Mouse (Mus musculus) MEL (cell line): ENCODE data around the gene Atxn3. TPM values are rescaled to one million over a fixed set of nuclear protein-coding genes. Genes with fewer than 3 reads are reported as not detected.

Experiments
- DNase-seq: peaks from one replicate; pipeline ENCODE4 v3.0.0; 2011; ENCODE audit warnings: low read depth, low spot score
- H3K27ac ChIP-seq: 2 replicates; pipeline ENCODE4 v1.5.1; 2012; ENCODE audit warnings: low read depth, mild to moderate bottlenecking, control low read depth, low read length, moderate library complexity; ENCODE audit not compliant: control insufficient read depth
- H3K27me3 ChIP-seq, 2 experiments: fragments of 150-350 bp in 1 of 2; sonication (generic) in 1 of 2; 2 replicates each; pipeline ENCODE4 v1.6.1; 2012; ENCODE audit warnings: low read length in 2 of 2, mild to moderate bottlenecking in 2 of 2, improper control_type of control experiment in 1 of 2, moderate library complexity in 1 of 2; ENCODE audit not compliant: insufficient read depth in 2 of 2, control insufficient read depth in 1 of 2
- H3K36me3 ChIP-seq, 2 experiments: 2 replicates each; pipeline ENCODE4 v1.6.1; 2012 to 2014; ENCODE audit warnings: low read length in 2 of 2, improper control_type of control experiment in 1 of 2, inconsistent platforms in 1 of 2, mild to moderate bottlenecking in 1 of 2; ENCODE audit not compliant: insufficient read depth in 2 of 2, control insufficient read depth in 1 of 2
- H3K4me1 ChIP-seq, 2 experiments: fragments of 150-350 bp in 1 of 2; sonication (generic) in 1 of 2; 2 replicates each; pipeline ENCODE4 v1.6.1; 2012; ENCODE audit warnings: low read length in 2 of 2, improper control_type of control experiment in 1 of 2, mild to moderate bottlenecking in 1 of 2; ENCODE audit not compliant: insufficient read depth in 2 of 2, control insufficient read depth in 1 of 2
- H3K4me3 ChIP-seq, 2 experiments: fragments of 150-350 bp in 1 of 2; sonication (generic) in 1 of 2; 2 replicates each; pipeline ENCODE4 v1.5.1; 2012; ENCODE audit warnings: low read depth in 2 of 2, low read length in 2 of 2, mild to moderate bottlenecking in 2 of 2, moderate library complexity in 2 of 2, control low read depth in 1 of 2, improper control_type of control experiment in 1 of 2; ENCODE audit not compliant: control insufficient read depth in 1 of 2, insufficient read depth in 1 of 2
- H3K79me2 ChIP-seq: 2 replicates; pipeline ENCODE4 v1.6.1; 2012; ENCODE audit warnings: mild to moderate bottlenecking, low read length, moderate library complexity; ENCODE audit not compliant: control insufficient read depth, poor library complexity, insufficient read depth
- H3K9ac ChIP-seq: 2 replicates; pipeline ENCODE4 v1.6.1; 2012; ENCODE audit warnings: low read depth, mild to moderate bottlenecking, control low read depth, low read length, moderate library complexity; ENCODE audit not compliant: control insufficient read depth, poor library complexity, severe bottlenecking
- H3K9me3 ChIP-seq: fragments of 150-350 bp; sonication (generic); replicated peaks from 2 replicates; pipeline ENCODE4 v1.6.1; 2012; ENCODE audit warnings: mild to moderate bottlenecking, low read length, improper control_type of control experiment, moderate library complexity; ENCODE audit not compliant: insufficient read depth
- BHLHE40 ChIP-seq: IDR thresholded peaks from 2 replicates; pipeline ENCODE4 v1.6.1; 2012; ENCODE audit warnings: low read depth, mild to moderate bottlenecking, inconsistent platforms, low read length, improper control_type of control experiment, borderline replicate concordance
- CHD2 ChIP-seq: IDR thresholded peaks from 2 replicates; pipeline ENCODE4 v1.6.1; 2011; ENCODE audit warnings: low read length, improper control_type of control experiment
- CTCF ChIP-seq, 3 experiments: IDR thresholded peaks in 2 of 3; conservative IDR thresholded peaks in 1 of 3; 2 replicates each; pipeline ENCODE4 v1.5.1; 2011 to 2012; ENCODE audit warnings: low read length in 3 of 3, low read depth in 2 of 3, mild to moderate bottlenecking in 2 of 3, improper control_type of control experiment in 1 of 3, inconsistent platforms in 1 of 3, mixed read lengths in 1 of 3, moderate library complexity in 1 of 3; ENCODE audit not compliant: control insufficient read depth in 1 of 3, insufficient read depth in 1 of 3, poor library complexity in 1 of 3, severe bottlenecking in 1 of 3
- E2F4 ChIP-seq: IDR thresholded peaks from 2 replicates; pipeline ENCODE4 v1.6.1; 2011; ENCODE audit warnings: low read depth, low read length, improper control_type of control experiment, borderline replicate concordance
- ELF1 ChIP-seq: IDR thresholded peaks from 2 replicates; pipeline ENCODE4 v1.6.1; 2014; ENCODE audit warnings: low read depth, mild to moderate bottlenecking, inconsistent platforms, low read length, improper control_type of control experiment, moderate library complexity
- EP300 ChIP-seq, 2 experiments: IDR thresholded peaks; 2 replicates each; pipeline ENCODE4 v1.6.1; 2011; ENCODE audit warnings: improper control_type of control experiment in 2 of 2, low read length in 2 of 2, low read depth in 1 of 2, mild to moderate bottlenecking in 1 of 2
- ETS1 ChIP-seq: IDR thresholded peaks from 2 replicates; pipeline ENCODE4 v1.6.1; 2012; ENCODE audit warnings: low read depth, mild to moderate bottlenecking, inconsistent platforms, low read length, improper control_type of control experiment, moderate library complexity
- GABPA ChIP-seq: IDR thresholded peaks from 2 replicates; pipeline ENCODE4 v1.6.1; 2012; ENCODE audit warnings: low read depth, mild to moderate bottlenecking, inconsistent platforms, low read length, improper control_type of control experiment, moderate library complexity
- GATA1 ChIP-seq: IDR thresholded peaks from 2 replicates; pipeline ENCODE4 v1.6.1; 2011; ENCODE audit warnings: low read depth, low read length, improper control_type of control experiment
- HCFC1 ChIP-seq: IDR thresholded peaks from 2 replicates; pipeline ENCODE4 v1.6.1; 2012; ENCODE audit warnings: low read depth, mild to moderate bottlenecking, inconsistent platforms, low read length, improper control_type of control experiment, moderate library complexity
- KAT2A ChIP-seq: conservative IDR thresholded peaks from 2 replicates; pipeline ENCODE4 v1.6.1; 2012; ENCODE audit warnings: low read depth, low read length, improper control_type of control experiment, inconsistent platforms
- MAFK ChIP-seq: IDR thresholded peaks from 2 replicates; pipeline ENCODE4 v1.6.1; 2011; ENCODE audit warnings: low read depth, mild to moderate bottlenecking, low read length, improper control_type of control experiment, borderline replicate concordance
- MXI1 ChIP-seq: IDR thresholded peaks from 2 replicates; pipeline ENCODE4 v1.6.1; 2011; ENCODE audit warnings: mild to moderate bottlenecking, low read depth, low read length, improper control_type of control experiment
- MYC ChIP-seq: IDR thresholded peaks from 2 replicates; pipeline ENCODE4 v1.6.1; 2011; ENCODE audit warnings: low read depth, mild to moderate bottlenecking, low read length, improper control_type of control experiment, moderate library complexity
- NELFE ChIP-seq: IDR thresholded peaks from 2 replicates; pipeline ENCODE4 v1.6.1; 2011; ENCODE audit warnings: low read depth, low read length, improper control_type of control experiment
- NRF1 ChIP-seq: IDR thresholded peaks from 2 replicates; pipeline ENCODE4 v1.6.1; 2014; ENCODE audit warnings: low read depth, mild to moderate bottlenecking, inconsistent platforms, low read length, improper control_type of control experiment, moderate library complexity; ENCODE audit not compliant: poor library complexity, insufficient read depth, severe bottlenecking
- RAD21 ChIP-seq: IDR thresholded peaks from 2 replicates; pipeline ENCODE4 v1.6.1; 2011; ENCODE audit warnings: mild to moderate bottlenecking, low read depth, low read length, improper control_type of control experiment
- SIN3A ChIP-seq: IDR thresholded peaks from 2 replicates; pipeline ENCODE4 v1.6.1; 2012; ENCODE audit warnings: low read length, improper control_type of control experiment, inconsistent platforms
- SMC3 ChIP-seq: IDR thresholded peaks from 2 replicates; pipeline ENCODE4 v1.6.1; 2011; ENCODE audit warnings: low read depth, low read length, improper control_type of control experiment
- TBP ChIP-seq: IDR thresholded peaks from 2 replicates; pipeline ENCODE4 v1.8.0; 2011; ENCODE audit warnings: low read depth, low read length, improper control_type of control experiment
- UBTF ChIP-seq: IDR thresholded peaks from 2 replicates; pipeline ENCODE4 v1.6.1; 2012; ENCODE audit warnings: low read depth, mild to moderate bottlenecking, inconsistent platforms, low read length, improper control_type of control experiment, moderate library complexity, borderline replicate concordance; ENCODE audit not compliant: insufficient read depth
- USF1 ChIP-seq: IDR thresholded peaks from 2 replicates; pipeline ENCODE4 v1.6.1; 2014; ENCODE audit warnings: low read depth, mild to moderate bottlenecking, inconsistent platforms, low read length, improper control_type of control experiment, moderate library complexity
- ZMIZ1 ChIP-seq: IDR thresholded peaks from 2 replicates; pipeline ENCODE4 v1.6.1; 2012; ENCODE audit warnings: low read depth, mild to moderate bottlenecking, inconsistent platforms, low read length, improper control_type of control experiment, moderate library complexity
- ZNF384 ChIP-seq: IDR thresholded peaks from 2 replicates; pipeline ENCODE4 v1.6.1; 2012; ENCODE audit warnings: low read depth, mild to moderate bottlenecking, inconsistent platforms, low read length, improper control_type of control experiment
- polyA plus RNA-seq, 2 experiments: library from polyadenylated mRNA; stranded (reverse) in 1 of 2; unstranded in 1 of 2; fragments of >175 nt in 1 of 2; fragments of >200 nt in 1 of 2; gene quantifications; 2 replicates each; pipeline versions ENCODE4 v1.2.1 to v1.2.4; 2012; ENCODE audit warnings: low replicate concordance in 2 of 2, low read depth in 1 of 2; ENCODE audit not compliant: insufficient read length in 2 of 2, insufficient read depth in 1 of 2, missing spikeins in 1 of 2
- total RNA-seq: library from RNA; depleted of rRNA; stranded (reverse); fragments of 300-350 nt; gene quantifications from 2 replicates; pipeline ENCODE4 v1.2.3, GENCODE M21; 2012

Atxn3 gene
- total and polyA plus RNA-seq, 3 experiments = 21.8 to 400 (median 27.8) TPM

GRCm38 (mm10) chr12:101876374-101876773, 81.7 kb downstream of the Atxn3 start:
- Histone ChIP-seq H3K4me1 (no peaks in the 10 kb centered on the region), H3K79me2 (no peaks in the 10 kb centered on the region; the same call in 1 of the 2 replicates), H3K27me3 (no peaks in the 10 kb centered on the region), H3K9me3 (no peaks in the 10 kb centered on the region), H3K9ac (no peak overlapping the region), H3K27ac (no peak overlapping the region), H3K36me3 (peaks cover 0 to 24% of the 10 kb centered on the region in 2 experiments; a peak in 2 of 4 replicates), H3K4me3 (no peak overlapping the region)
- DNase-seq = no peak
- TF ChIP-seq ELF1 = no peak
- TF ChIP-seq KAT2A = no peak
- TF ChIP-seq E2F4 = no peak
- no peak for TF ChIP-seq ZNF384
- no peak for TF ChIP-seq SMC3
- TF ChIP-seq NRF1 = no peak
- TF ChIP-seq MAFK = no peak
- TF ChIP-seq HCFC1 = no peak
- TF ChIP-seq TBP = no peak
- TF ChIP-seq SIN3A = no peak
- TF ChIP-seq UBTF = no peak
- no peak for TF ChIP-seq EP300 (IDR thresholded peaks at IDR 0.05; ENCODE audit: low read depth in 1 of 2, low read length in 2 of 2)
- TF ChIP-seq ETS1 = no peak
- no peak for TF ChIP-seq GATA1
- TF ChIP-seq CHD2 = no peak
- no peak for TF ChIP-seq MXI1
- no peak for TF ChIP-seq USF1
- TF ChIP-seq MYC = no peak
- TF ChIP-seq NELFE = no peak
- TF ChIP-seq ZMIZ1 = no peak

DNA sequence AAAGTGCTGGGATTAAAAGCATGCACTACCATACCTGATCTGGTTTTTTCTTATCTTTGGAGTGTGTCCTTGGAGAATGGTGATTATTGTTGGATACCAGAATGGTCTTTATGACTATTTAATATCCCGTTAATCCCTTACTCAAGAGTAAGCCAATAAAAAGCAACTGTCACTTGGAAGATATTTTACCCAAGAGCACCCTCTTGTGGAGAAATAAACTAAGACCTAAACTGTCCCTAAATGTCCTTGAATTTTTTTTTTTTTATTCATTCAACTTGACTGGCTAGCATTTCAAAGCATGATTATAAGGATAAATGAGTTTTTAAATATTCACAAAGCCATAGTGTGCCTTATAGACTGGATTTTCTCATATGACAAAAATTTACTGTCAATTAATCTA, 82.9 kb downstream of the Atxn3 start:
- DNase-seq = peak; percentile 61
- TF ChIP-seq CTCF (IDR thresholded peaks at IDR 0.05 in 2 of 3, conservative IDR thresholded peaks at IDR 0.05 in 1 of 3; ENCODE audit: control insufficient read depth in 1 of 3, insufficient read depth in 1 of 3, low read depth in 2 of 3, low read length in 3 of 3, poor library complexity in 1 of 3, severe bottlenecking in 1 of 3) (peak in 2 of 3 experiments; percentile 33 to 65; a peak in 3 of 6 replicates), MYC (no peak), BHLHE40 (no peak), NRF1 (no peak), SMC3 (peak; percentile 57), GABPA (no peak), RAD21 (peak; percentile 56), ZNF384 (peak; percentile 93)
- Histone ChIP-seq H3K9me3 (no peaks in the 10 kb centered on the region), H3K4me1 (no peaks in the 10 kb centered on the region), H3K36me3 (peaks cover 0 to 21% of the 10 kb centered on the region in 2 experiments; a peak in 2 of 4 replicates), H3K27me3 (no peaks in the 10 kb centered on the region), H3K79me2 (no peaks in the 10 kb centered on the region; the same call in 1 of the 2 replicates), H3K4me3 (no peak overlapping the region), H3K9ac (no peak overlapping the region), H3K27ac (no peak overlapping the region)
